Mouse (Mus musculus): ENCODE measurements at regions not wholly inside any gene's neighbourhood (a gene's known extent, or its start where the extent isn't known, plus 50 kb on each side); places are given as distances from the start of the nearest gene placed in this dataset.

DNA sequence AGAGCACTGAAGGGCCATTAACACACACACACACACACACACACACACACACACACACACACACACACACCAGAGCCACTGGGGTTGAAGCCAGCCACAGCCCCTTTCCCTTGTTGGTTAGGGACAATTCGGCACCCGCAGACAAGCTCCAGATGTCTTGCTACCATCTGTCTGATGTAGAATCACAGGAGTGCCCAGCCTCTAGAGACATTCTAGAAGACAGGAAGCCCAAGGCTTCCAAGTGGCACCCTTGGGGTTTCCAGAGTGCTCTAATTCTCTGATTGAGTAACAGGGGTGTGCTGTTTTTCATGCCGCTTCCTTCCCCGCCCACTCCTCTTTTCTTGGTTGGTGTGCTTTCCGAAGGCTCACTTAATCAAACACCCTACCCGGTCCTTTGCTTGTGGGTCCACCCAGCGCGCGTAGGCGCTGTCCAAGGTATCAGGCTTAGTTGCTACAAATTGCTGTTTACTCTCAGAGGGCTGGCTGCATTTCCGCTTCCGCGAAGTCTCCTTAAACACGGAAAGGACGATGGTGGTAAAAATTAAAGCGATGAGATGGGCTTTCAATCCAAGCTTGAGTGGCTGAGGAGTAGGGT lies 59.5 kb upstream of the Zbtb18 start:
- no peak overlapping the region for H3K4me2 ChIP-seq (replicated peaks; ENCODE audit: low read depth)
- no peaks in the 10 kb centered on the region for H3K9me3 ChIP-seq (ENCODE audit: control insufficient read depth)
- no peak overlapping the region for H3K27ac ChIP-seq (ENCODE audit: low read depth, low read length)
- 11% methylated on average over 16 of the region's 16 CpGs for WGBS
- TF ChIP-seq CTCF (IDR thresholded peaks at IDR 0.05; ENCODE audit: low read depth) = no peak
- no peak overlapping the region for H3K4me3 ChIP-seq (ENCODE audit: low read depth, low read length)
- no peaks in the 10 kb centered on the region for H3K36me3 ChIP-seq (ENCODE audit: control insufficient read depth, insufficient read depth)
- H3K9ac ChIP-seq (ENCODE audit: low read depth, low read length) = no peak overlapping the region
- H3K4me1 ChIP-seq (replicated peaks; ENCODE audit: control insufficient read depth, insufficient read depth, low read length) = no peaks in the 10 kb centered on the region
- no peak for ATAC-seq
- H3K27me3 ChIP-seq (replicated peaks; ENCODE audit: control insufficient read depth, insufficient read depth, low read length) = no peaks in the 10 kb centered on the region

DNA sequence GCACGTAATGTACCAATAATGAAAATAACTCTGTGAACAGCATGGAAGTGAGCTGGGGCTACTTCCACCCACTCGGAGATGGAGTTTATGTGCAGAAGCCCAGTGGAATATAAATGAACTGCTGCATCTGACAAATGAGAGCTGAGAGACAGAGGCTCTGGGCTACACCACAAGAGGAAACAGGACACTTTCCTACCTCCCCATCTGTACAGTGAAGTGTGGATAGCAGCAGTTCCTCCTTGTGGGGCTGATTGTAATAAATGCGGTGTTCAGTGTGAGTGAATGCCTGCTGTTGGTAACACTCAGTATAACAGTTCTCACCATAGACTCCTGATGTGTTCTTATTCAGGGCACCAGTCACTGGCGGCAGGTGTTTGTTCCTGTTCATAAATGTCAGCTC lies 60.0 kb upstream of the Zbtb18 start:
- H3K4me3 ChIP-seq (ENCODE audit: low read depth, low read length) = no peak overlapping the region
- 79% methylated on average over 4 of the region's 4 CpGs for WGBS
- H3K4me1 ChIP-seq (replicated peaks; ENCODE audit: control insufficient read depth, insufficient read depth, low read length) = no peaks in the 10 kb centered on the region
- H3K9ac ChIP-seq (ENCODE audit: low read depth, low read length) = no peak overlapping the region
- no peak overlapping the region for H3K4me2 ChIP-seq (replicated peaks; ENCODE audit: low read depth)
- H3K9me3 ChIP-seq (ENCODE audit: control insufficient read depth) = no peaks in the 10 kb centered on the region
- H3K27ac ChIP-seq (ENCODE audit: low read depth, low read length) = no peak overlapping the region
- TF ChIP-seq CTCF (IDR thresholded peaks at IDR 0.05; ENCODE audit: low read depth) = no peak
- H3K27me3 ChIP-seq (replicated peaks; ENCODE audit: control insufficient read depth, insufficient read depth, low read length) = no peaks in the 10 kb centered on the region
- H3K36me3 ChIP-seq (ENCODE audit: control insufficient read depth, insufficient read depth) = no peaks in the 10 kb centered on the region
- no peak for ATAC-seq

DNA sequence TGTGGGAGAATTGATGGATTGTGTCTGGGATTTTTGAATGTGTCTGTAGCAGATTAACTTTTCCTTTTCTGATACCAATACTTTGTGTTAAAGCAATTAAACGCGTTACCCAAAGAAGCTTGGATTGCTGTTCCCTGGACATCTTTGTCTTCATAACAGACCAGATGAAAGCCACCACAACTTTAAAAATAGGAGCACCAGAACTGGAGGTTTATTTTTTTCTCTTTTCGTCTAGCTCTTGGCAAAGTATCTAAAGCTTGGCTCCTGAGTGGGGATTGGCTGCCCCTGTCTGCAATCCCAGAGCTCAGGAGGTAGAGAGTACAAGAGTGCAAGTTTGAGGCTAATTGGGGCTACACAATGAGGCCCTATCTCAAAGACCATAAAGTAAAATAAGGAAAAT lies 64.0 kb upstream of the Zbtb18 start:
- H3K27me3 ChIP-seq (replicated peaks; ENCODE audit: control insufficient read depth, insufficient read depth, low read length) = no peaks in the 10 kb centered on the region
- H3K4me3 ChIP-seq (ENCODE audit: low read depth, low read length) = no peak overlapping the region
- H3K9ac ChIP-seq (ENCODE audit: low read depth, low read length) = no peak overlapping the region
- TF ChIP-seq CTCF (IDR thresholded peaks at IDR 0.05; ENCODE audit: low read depth) = no peak
- H3K36me3 ChIP-seq (ENCODE audit: control insufficient read depth, insufficient read depth) = no peaks in the 10 kb centered on the region
- WGBS = 78% methylated on average over 3 of the region's 3 CpGs
- no peaks in the 10 kb centered on the region for H3K9me3 ChIP-seq (ENCODE audit: control insufficient read depth)
- no peak overlapping the region for H3K27ac ChIP-seq (ENCODE audit: low read depth, low read length)
- ATAC-seq = no peak
- H3K4me2 ChIP-seq (replicated peaks; ENCODE audit: low read depth) = no peak overlapping the region
- H3K4me1 ChIP-seq (replicated peaks; ENCODE audit: control insufficient read depth, insufficient read depth, low read length) = no peaks in the 10 kb centered on the region

- H3K4me3 ChIP-seq (ENCODE audit: low read depth, low read length) = no peak overlapping the region
- 21% methylated on average over 5 of the region's 5 CpGs for WGBS
- ATAC-seq = no peak
- TF ChIP-seq CTCF (IDR thresholded peaks at IDR 0.05; ENCODE audit: low read depth) = no peak
- no peaks in the 10 kb centered on the region for H3K27me3 ChIP-seq (replicated peaks; ENCODE audit: control insufficient read depth, insufficient read depth, low read length)
- H3K27ac ChIP-seq (ENCODE audit: low read depth, low read length) = no peak overlapping the region
- H3K36me3 ChIP-seq (ENCODE audit: control insufficient read depth, insufficient read depth) = no peaks in the 10 kb centered on the region
- no peak overlapping the region for H3K9ac ChIP-seq (ENCODE audit: low read depth, low read length)
- H3K4me2 ChIP-seq (replicated peaks; ENCODE audit: low read depth) = no peak overlapping the region
- no peaks in the 10 kb centered on the region for H3K4me1 ChIP-seq (replicated peaks; ENCODE audit: control insufficient read depth, insufficient read depth, low read length)
- H3K9me3 ChIP-seq (ENCODE audit: control insufficient read depth) = no peaks in the 10 kb centered on the region
Measured at GRCm38 (mm10) chr1:177373226-177373825, 68.8 kb upstream of the Zbtb18 start.

GRCm38 (mm10) chr1:177372066-177372465 lies 70.1 kb upstream of the Zbtb18 start:
- 56% methylated on average over 10 of the region's 10 CpGs for WGBS
- Histone ChIP-seq H3K4me3 (ENCODE audit: low read depth, low read length) (no peak overlapping the region), H3K36me3 (ENCODE audit: control insufficient read depth, insufficient read depth) (no peaks in the 10 kb centered on the region), H3K27me3 (replicated peaks; ENCODE audit: control insufficient read depth, insufficient read depth, low read length) (no peaks in the 10 kb centered on the region), H3K9ac (ENCODE audit: low read depth, low read length) (no peak overlapping the region), H3K27ac (ENCODE audit: low read depth, low read length) (no peak overlapping the region), H3K4me1 (replicated peaks; ENCODE audit: control insufficient read depth, insufficient read depth, low read length) (no peaks in the 10 kb centered on the region), H3K4me2 (replicated peaks; ENCODE audit: low read depth) (no peak overlapping the region), H3K9me3 (ENCODE audit: control insufficient read depth) (no peaks in the 10 kb centered on the region)
- TF ChIP-seq CTCF (IDR thresholded peaks at IDR 0.05; ENCODE audit: low read depth) = no peak
- ATAC-seq = no peak

DNA sequence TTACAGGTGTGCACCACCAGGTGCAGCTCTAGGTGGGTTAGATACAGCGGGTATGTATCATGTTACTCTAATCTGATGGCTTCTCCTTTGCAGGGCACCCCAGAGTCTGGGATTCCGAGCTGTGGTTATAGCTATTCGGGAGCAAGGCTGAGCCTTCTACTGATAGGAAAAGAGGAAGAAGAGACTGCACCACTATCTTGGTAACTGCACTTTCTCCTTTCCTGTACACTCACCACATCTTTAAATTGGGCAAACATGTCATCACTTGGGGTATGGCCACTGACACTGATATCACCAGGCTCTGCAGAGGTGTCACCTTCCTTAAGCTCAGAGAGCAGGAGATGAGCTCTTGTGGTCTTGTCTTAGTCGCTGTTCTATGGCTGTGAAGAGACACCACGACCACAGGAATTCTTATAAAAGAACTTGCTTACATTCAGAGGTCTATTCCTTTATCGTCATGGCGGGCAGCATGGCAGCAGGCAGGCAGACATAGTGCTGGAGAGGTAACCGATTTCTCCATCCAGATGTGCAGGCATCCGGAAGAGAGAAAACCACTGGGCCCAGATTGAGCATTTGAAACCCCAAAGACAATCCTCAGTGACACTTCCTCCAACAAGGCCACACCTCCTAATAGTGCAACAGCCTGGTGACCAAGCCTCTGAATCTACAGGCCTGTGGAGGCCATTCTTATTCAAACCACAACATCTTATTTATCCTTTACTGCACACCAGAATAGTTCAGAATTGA lies 74.1 kb upstream of the Zbtb18 start:
- Histone ChIP-seq H3K27me3 (replicated peaks; ENCODE audit: control insufficient read depth, insufficient read depth, low read length) (no peaks in the 10 kb centered on the region), H3K4me3 (ENCODE audit: low read depth, low read length) (no peak overlapping the region), H3K36me3 (ENCODE audit: control insufficient read depth, insufficient read depth) (no peaks in the 10 kb centered on the region), H3K9me3 (ENCODE audit: control insufficient read depth) (no peaks in the 10 kb centered on the region), H3K9ac (ENCODE audit: low read depth, low read length) (no peak overlapping the region), H3K4me1 (replicated peaks; ENCODE audit: control insufficient read depth, insufficient read depth, low read length) (no peaks in the 10 kb centered on the region), H3K27ac (ENCODE audit: low read depth, low read length) (no peak overlapping the region), H3K4me2 (replicated peaks; ENCODE audit: low read depth) (no peak overlapping the region)
- no peak for TF ChIP-seq CTCF (IDR thresholded peaks at IDR 0.05; ENCODE audit: low read depth)
- no peak for ATAC-seq
- WGBS = 82% methylated on average over 9 of the region's 9 CpGs
